In genomic region chr2:66184431-66185164, GRCm38 (mm10) we compare ENCODE assay signal across 8 mouse cellular contexts. TPM values are rescaled to one million over a fixed set of nuclear protein-coding genes. Genes with fewer than 3 reads are reported as not detected.
A peak's percentile ranks its signal among the peaks of the same experiment; 100 is the strongest.
DNase-seq lines count a peak whose midpoint lies in the region; ATAC-seq lines count a peak whose summit lies in the region.
"Had no signal": no experiment of that assay in that cellular context is flagged by ENCODE, and none has a peak within 500 bp of the region (broad histone marks: within the 10 kb centered on the region; RNA-seq: fewer than 3 reads in every experiment).

No protein-coding gene starts in this region.

- no peak overlapping the region for H3K4me2 ChIP-seq in kidney, embryonic 14.5 days (replicated peaks; ENCODE audit: low read depth, low read length)

- no peak overlapping the region for H3K27ac ChIP-seq in heart, embryonic 10.5 days
- H3K27ac ChIP-seq in kidney, embryonic 14.5 days (ENCODE audit: low read depth, low read length) = no peak overlapping the region
- H3K27ac ChIP-seq: macrophage had no signal

- H3K9ac ChIP-seq in kidney, embryonic 14.5 days (ENCODE audit: low read depth, low read length) = no peak overlapping the region

- peak; percentile 64; the same call in 1 of the 2 replicates for ATAC-seq in kidney, embryonic 14.5 days (ENCODE audit: low FRiP score, low TSS enrichment)

- H3K9me3 ChIP-seq in heart, embryonic 10.5 days = no peaks in the 10 kb centered on the region
- H3K9me3 ChIP-seq in kidney, embryonic 14.5 days (ENCODE audit: control insufficient read depth, low read length) = no peaks in the 10 kb centered on the region

- no peak overlapping the region for H3K4me3 ChIP-seq in heart, embryonic 10.5 days
- no peak overlapping the region for H3K4me3 ChIP-seq in kidney, embryonic 14.5 days (ENCODE audit: low read length)

- H3K36me3 ChIP-seq in heart, embryonic 10.5 days = no peaks in the 10 kb centered on the region
- H3K36me3 ChIP-seq in kidney, embryonic 14.5 days (ENCODE audit: control insufficient read depth, insufficient read depth, low read length) = no peaks in the 10 kb centered on the region

- DNase-seq in heart, postnatal 4 days = peak; percentile 30
- DNase-seq in heart, embryonic 10.5 days (ENCODE audit: low spot score) = no peak
- peak; percentile 20 for DNase-seq in right cerebral cortex, postnatal 4 days
- no peak for DNase-seq in right cerebral cortex, postnatal 36 days (ENCODE audit: low spot score in 2 of 2)
- no peak for DNase-seq in ovary, postnatal 10 days (ENCODE audit: low spot score)
- no peak for DNase-seq in thymus, postnatal 25 days

- H3K4me1 ChIP-seq in heart, embryonic 10.5 days = no peaks in the 10 kb centered on the region
- no peaks in the 10 kb centered on the region for H3K4me1 ChIP-seq in kidney, embryonic 14.5 days (ENCODE audit: control insufficient read depth, insufficient read depth, low read length)

- H3K27me3 ChIP-seq in heart, embryonic 10.5 days (ENCODE audit: insufficient read depth, poor library complexity, severe bottlenecking) = no peaks in the 10 kb centered on the region
- no peaks in the 10 kb centered on the region for H3K27me3 ChIP-seq in kidney, embryonic 14.5 days (ENCODE audit: control insufficient read depth, insufficient read depth, low read length)

- 76% methylated on average over 7 of the region's 7 CpGs for WGBS in heart, embryonic 10.5 days
- 79% methylated on average over 7 of the region's 7 CpGs for WGBS in kidney, embryonic 14.5 days

RNA-seq across cellular contexts. Expression of gene Galnt3, which starts 59.8 kb away (rescaled TPM):
- total RNA-seq in heart, postnatal 4 days (2021) = not detected
- 0.25 and 2.0 TPM in 2 replicates for polyA plus RNA-seq in heart, embryonic 10.5 days (2016; fragmentation: Nextera tagmentation; extraction: Ambion mirVana)
- polyA plus RNA-seq in kidney, embryonic 14.5 days (2014; fragmentation: Nextera tagmentation; extraction: Ambion mirVana) = 7.0 and 9.4 TPM in 2 replicates

Comparison
In these comparisons a context has a peak if more than half of its experiments do, and no peak if none do; other contexts are left out.
1. DNase-seq: peak in heart, postnatal 4 days (single experiment) and right cerebral cortex, postnatal 4 days (single experiment); none in heart, embryonic 10.5 days (single experiment), right cerebral cortex, postnatal 36 days (0 of 2), ovary, postnatal 10 days (single experiment) and thymus, postnatal 25 days (single experiment).